Mouse (Mus musculus): ENCODE data around the gene Scrn3. TPM values are rescaled to one million over a fixed set of nuclear protein-coding genes. Genes with fewer than 3 reads are reported as not detected.

Gene Scrn3
- polyA plus RNA-seq (2017; shearing (Covaris generic)), result 19.3 TPM

GRCm38 (mm10) chr2:73312152-73313116 is at the start of gene Scrn3, which contains the start of gene Cir1:
TSS of gene Scrn3 (plus strand) at chr2:73312601.
TSS of gene Cir1 (minus strand) at chr2:73312701.

GRCm38 (mm10) chr2:73271459-73272161 is 40.8 kb upstream of the Scrn3 start, which contains the start of gene Sp9:
TSS of gene Sp9 (plus strand) at chr2:73271925.

GRCm38 (mm10) chr2:73386356-73387046 is 74.1 kb downstream of the Scrn3 start, which contains the start of gene Gpr155:
TSS of gene Gpr155 (minus strand) at chr2:73386572.

Other genes starting within 250 kb of the Scrn3 start
- gene Ola1, start 93.7 kb upstream of the Scrn3 start, polyA plus RNA-seq (2017; shearing (Covaris generic)), result 74.7 TPM
- not detected for gene Sp9, start 40.7 kb upstream of the Scrn3 start, polyA plus RNA-seq (2017; shearing (Covaris generic))
- gene Cir1, start 100 bp downstream of the Scrn3 start, polyA plus RNA-seq (2017; shearing (Covaris generic)), result 40.4 TPM
- gene Gpr155, start 74.0 kb downstream of the Scrn3 start, polyA plus RNA-seq (2017; shearing (Covaris generic)), result 29.3 TPM
- 142 TPM for gene Wipf1, start 217.1 kb downstream of the Scrn3 start, polyA plus RNA-seq (2017; shearing (Covaris generic))

Data from CD4-positive, CD25-positive, alpha-beta regulatory T cell, adult 9 weeks (primary cell).